8 mouse cellular contexts compared by ENCODE assay signal in genomic region chr7:16239554-16239997, GRCm38 (mm10). TPM values are rescaled to one million over a fixed set of nuclear protein-coding genes. Genes with fewer than 3 reads are reported as not detected.
DNase-seq lines count a peak whose midpoint lies in the region; ATAC-seq lines count a peak whose summit lies in the region.
"Had no signal": no experiment of that assay in that cellular context is flagged by ENCODE, and none has a peak within 500 bp of the region (broad histone marks: within the 10 kb centered on the region; RNA-seq: fewer than 3 reads in every experiment).

No protein-coding gene starts in this region.

- WGBS in heart, embryonic 14.5 days = 39% methylated on average over 9 of the region's 9 CpGs
- WGBS in forebrain, embryonic 13.5 days = 73% methylated on average over 9 of the region's 9 CpGs

- H3K4me2 ChIP-seq in heart, embryonic 14.5 days (ENCODE audit: low read length) = peak overlapping the region; percentile 25
- no peak overlapping the region for H3K4me2 ChIP-seq in forebrain, embryonic 13.5 days
- H3K4me2 ChIP-seq: neural tube, embryonic 12.5 days had no signal

- no peaks in the 10 kb centered on the region for H3K36me3 ChIP-seq in heart, embryonic 14.5 days (ENCODE audit: control insufficient read depth, insufficient read depth, low read length)
- no peaks in the 10 kb centered on the region for H3K36me3 ChIP-seq in forebrain, embryonic 13.5 days (ENCODE audit: poor library complexity, severe bottlenecking)
- H3K36me3 ChIP-seq: neural tube, embryonic 12.5 days had no signal

- no peak for ATAC-seq in heart, embryonic 14.5 days (ENCODE audit: insufficient number of reproducible peaks, insufficient read depth, low FRiP score, low read depth)
- ATAC-seq in forebrain, embryonic 13.5 days = no peak

- peak; percentile 18 for DNase-seq in MN1 (ENCODE audit: low spot score)
- DNase-seq in cerebellum, adult 18-20 months = peak; percentile 64 to 80
- peak; percentile 65 to 73 for DNase-seq in lung, postnatal 4 days
- DNase-seq in right cerebral cortex, postnatal 14 days = no peak
- no peak for DNase-seq in right cerebral cortex, adult 18-20 months

- H3K27me3 ChIP-seq in heart, embryonic 14.5 days (ENCODE audit: control insufficient read depth, insufficient read depth, low read length) = no peaks in the 10 kb centered on the region
- no peaks in the 10 kb centered on the region for H3K27me3 ChIP-seq in forebrain, embryonic 13.5 days
- H3K27me3 ChIP-seq: neural tube, embryonic 12.5 days had no signal

- no peak overlapping the region; the same call in 1 of the 2 replicates for H3K9ac ChIP-seq in heart, embryonic 14.5 days (ENCODE audit: low read length)
- no peak overlapping the region for H3K9ac ChIP-seq in forebrain, embryonic 13.5 days
- H3K9ac ChIP-seq: neural tube, embryonic 12.5 days had no signal

- H3K4me3 ChIP-seq in heart, embryonic 14.5 days (ENCODE audit: control insufficient read depth in 1 of 2, insufficient read depth in 1 of 2, low read depth in 1 of 2, low read length in 2 of 2) = no peak overlapping the region
- H3K4me3 ChIP-seq in forebrain, embryonic 13.5 days = no peak overlapping the region
- H3K4me3 ChIP-seq: neural tube, embryonic 12.5 days had no signal

- peak overlapping the region; percentile 3 to 44; a peak in 1 of 4 replicates for H3K27ac ChIP-seq in heart, embryonic 14.5 days (replicated peaks in 1 of 2; ENCODE audit: control insufficient read depth in 1 of 2, insufficient read depth in 1 of 2, low read depth in 2 of 2, low read length in 2 of 2)
- H3K27ac ChIP-seq in forebrain, embryonic 13.5 days = no peak overlapping the region
- H3K27ac ChIP-seq: neural tube, embryonic 12.5 days had no signal

- H3K4me1 ChIP-seq in heart, embryonic 14.5 days (ENCODE audit: control insufficient read depth in 2 of 2, insufficient read depth in 2 of 2, low read length in 2 of 2) = no peaks in the 10 kb centered on the region
- H3K4me1 ChIP-seq in forebrain, embryonic 13.5 days = no peaks in the 10 kb centered on the region
- H3K4me1 ChIP-seq: neural tube, embryonic 12.5 days had no signal

- H3K9me3 ChIP-seq in heart, embryonic 14.5 days (ENCODE audit: control insufficient read depth, low read length) = no peaks in the 10 kb centered on the region
- H3K9me3 ChIP-seq in forebrain, embryonic 13.5 days (replicated peaks) = no peaks in the 10 kb centered on the region
- H3K9me3 ChIP-seq: neural tube, embryonic 12.5 days had no signal

RNA-seq across cellular contexts. Expression of gene C5ar2, which starts 4.4 kb away (rescaled TPM):
- 0.80 and 0.94 TPM in 2 replicates for polyA plus RNA-seq in heart, embryonic 14.5 days (2014; fragmentation: Nextera tagmentation; extraction: Ambion mirVana)
- polyA plus RNA-seq in forebrain, embryonic 13.5 days (2015; fragmentation: Nextera tagmentation; extraction: Ambion mirVana) = 0.06 TPM in 1 of 2 replicates, not detected in the other

RNA-seq across cellular contexts. Expression of gene Dhx34, which starts 17.7 kb away (rescaled TPM):
- polyA plus RNA-seq in heart, embryonic 14.5 days (2014; fragmentation: Nextera tagmentation; extraction: Ambion mirVana) = 5.3 and 7.8 TPM in 2 replicates
- polyA plus RNA-seq in forebrain, embryonic 13.5 days (2015; fragmentation: Nextera tagmentation; extraction: Ambion mirVana) = 13.7 and 17.1 TPM in 2 replicates

RNA-seq across cellular contexts. Expression of gene C5ar1, which starts 19.8 kb away (rescaled TPM):
- polyA plus RNA-seq in heart, embryonic 14.5 days (2014; fragmentation: Nextera tagmentation; extraction: Ambion mirVana) = 3.3 and 3.7 TPM in 2 replicates
- 0.57 and 1.2 TPM in 2 replicates for polyA plus RNA-seq in forebrain, embryonic 13.5 days (2015; fragmentation: Nextera tagmentation; extraction: Ambion mirVana)

RNA-seq across cellular contexts. Expression of gene Inafm1, which starts 33.8 kb away (rescaled TPM):
- 9.9 and 11.7 TPM in 2 replicates for polyA plus RNA-seq in heart, embryonic 14.5 days (2014; fragmentation: Nextera tagmentation; extraction: Ambion mirVana)
- polyA plus RNA-seq in forebrain, embryonic 13.5 days (2015; fragmentation: Nextera tagmentation; extraction: Ambion mirVana) = 14.0 and 15.5 TPM in 2 replicates

RNA-seq across cellular contexts. Expression of gene Ccdc9, which starts 47.0 kb away (rescaled TPM):
- polyA plus RNA-seq in heart, embryonic 14.5 days (2014; fragmentation: Nextera tagmentation; extraction: Ambion mirVana) = 10.6 and 11.2 TPM in 2 replicates
- 25.2 and 32.2 TPM in 2 replicates for polyA plus RNA-seq in forebrain, embryonic 13.5 days (2015; fragmentation: Nextera tagmentation; extraction: Ambion mirVana)

Comparison
In these comparisons a context has a peak if more than half of its experiments do, and no peak if none do; other contexts are left out.
1. DNase-seq: peak in MN1 (single experiment), cerebellum, adult 18-20 months (2 of 2) and lung, postnatal 4 days (2 of 2); none in right cerebral cortex, postnatal 14 days (single experiment) and right cerebral cortex, adult 18-20 months (single experiment).